Mouse (Mus musculus): ENCODE measurements around the gene Txnrd1.

Txnrd1 gene

GRCm38 (mm10) chr10:82817936-82818335 is 15.8 kb upstream of the Txnrd1 start:
- DNase-seq (ENCODE audit: low spot score) = no peak

DNA sequence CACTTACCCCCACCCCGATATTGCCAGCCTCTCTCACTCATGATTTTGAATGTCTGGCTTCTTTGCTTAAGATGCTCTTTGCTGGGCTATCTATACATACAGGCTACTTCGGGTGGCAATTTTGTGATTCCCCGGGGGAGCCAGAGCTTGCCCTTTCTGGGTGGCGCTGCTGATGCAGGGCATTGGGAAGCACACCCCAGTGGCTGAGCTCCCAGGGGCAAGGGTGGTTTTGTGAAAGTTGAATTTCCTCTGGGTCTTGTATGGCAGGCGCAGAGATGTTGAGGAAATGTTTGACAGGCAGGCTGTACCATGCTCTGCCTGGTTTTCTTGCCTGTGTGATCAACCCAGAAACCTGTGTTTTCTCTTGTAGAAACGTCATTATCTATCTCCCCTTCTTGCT is 15.1 kb upstream of the Txnrd1 start:
- no peak for DNase-seq (ENCODE audit: low spot score)

- DNase-seq (ENCODE audit: low spot score) = no peak
Measured at GRCm38 (mm10) chr10:82823108-82823778, 10.5 kb upstream of the Txnrd1 start.

- DNase-seq (ENCODE audit: low spot score) = no peak
Measured at GRCm38 (mm10) chr10:82823779-82824177, 10.0 kb upstream of the Txnrd1 start.

- peak; percentile 44 for DNase-seq (ENCODE audit: low spot score)
Measured at GRCm38 (mm10) chr10:82824541-82824940, 9.2 kb upstream of the Txnrd1 start.

- no peak for DNase-seq (ENCODE audit: low spot score)
Measured at GRCm38 (mm10) chr10:82826516-82826915, 7.2 kb upstream of the Txnrd1 start.

DNA sequence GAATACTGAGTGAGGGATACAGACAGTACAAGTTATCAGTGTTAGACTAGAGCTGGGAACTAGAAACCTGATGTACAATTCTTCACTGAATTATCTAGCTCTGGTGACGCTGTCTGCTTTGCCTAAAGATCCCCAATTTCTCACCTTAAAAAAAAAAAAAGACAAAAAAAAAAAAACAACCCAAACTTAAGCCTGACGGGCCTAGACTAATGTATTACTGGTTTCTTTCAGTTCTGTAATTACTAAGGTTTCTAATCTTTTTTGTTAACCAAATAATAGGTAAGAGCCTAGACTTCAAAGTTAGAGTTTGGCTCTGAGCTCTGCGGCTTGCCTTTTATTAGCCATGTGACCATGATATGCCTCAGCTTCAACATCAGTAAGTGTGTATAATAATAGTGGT is 2.1 kb downstream of the Txnrd1 start:
- DNase-seq (ENCODE audit: low spot score) = no peak

- DNase-seq (ENCODE audit: low spot score) = no peak
Measured at GRCm38 (mm10) chr10:82838390-82838789, 4.6 kb downstream of the Txnrd1 start.

- DNase-seq (ENCODE audit: low spot score) = no peak
Measured at GRCm38 (mm10) chr10:82844090-82844489, 10.3 kb downstream of the Txnrd1 start.

DNA sequence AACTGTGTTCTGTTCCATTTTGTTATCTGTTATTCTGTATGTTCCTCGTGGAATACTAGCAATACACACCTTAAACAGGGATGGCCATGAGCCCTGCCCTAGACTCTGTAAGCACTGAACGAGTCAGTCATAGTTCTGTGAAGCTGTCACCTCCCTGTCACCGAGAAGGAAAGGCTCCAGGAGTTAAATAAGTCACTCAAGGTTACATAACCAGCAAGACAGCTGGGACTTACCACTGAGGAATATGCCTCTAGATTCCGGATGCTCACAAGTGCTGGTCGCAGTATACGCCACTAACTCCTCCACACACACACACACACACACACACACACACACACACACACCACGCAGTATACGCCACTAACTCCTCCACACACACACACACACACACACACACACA is 11.0 kb downstream of the Txnrd1 start:
- DNase-seq (ENCODE audit: low spot score) = no peak

DNA sequence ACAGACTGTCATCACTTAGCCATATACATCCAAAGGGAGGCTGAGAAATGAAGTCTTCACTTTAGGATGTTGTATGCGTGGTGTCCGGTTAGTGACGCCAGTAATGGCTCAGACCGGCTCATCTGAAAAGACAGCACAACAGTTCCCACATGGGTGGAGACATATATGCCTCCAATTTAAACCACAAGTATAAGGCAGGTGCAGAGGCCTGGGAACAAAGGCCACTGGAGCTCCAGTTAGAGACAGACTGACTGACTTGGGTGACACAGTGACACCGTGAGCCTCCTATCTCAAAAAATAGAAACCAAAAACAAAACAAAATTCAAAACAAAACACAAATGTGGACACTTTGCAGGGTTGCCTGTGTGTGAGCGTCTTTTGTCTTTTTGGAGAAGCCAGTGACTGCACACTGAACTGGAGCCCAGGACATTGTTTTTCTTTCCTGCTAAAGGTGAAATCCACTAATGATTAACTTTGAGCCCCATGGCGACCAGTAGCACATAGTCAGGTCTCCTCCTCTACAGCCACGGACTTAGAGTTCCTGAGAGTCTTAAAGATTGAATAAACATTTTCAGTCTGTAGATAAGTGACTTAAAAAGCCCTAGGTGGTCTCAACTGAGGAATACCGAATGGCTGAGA is 14.2 kb downstream of the Txnrd1 start:
- DNase-seq (ENCODE audit: low spot score) = no peak

- DNase-seq (ENCODE audit: low spot score) = no peak
Measured at GRCm38 (mm10) chr10:82849686-82850353, 16.1 kb downstream of the Txnrd1 start.

GRCm38 (mm10) chr10:82850354-82850752 is 16.6 kb downstream of the Txnrd1 start:
- no peak for DNase-seq (ENCODE audit: low spot score)

GRCm38 (mm10) chr10:82851751-82852150 is 18.0 kb downstream of the Txnrd1 start:
- DNase-seq (ENCODE audit: low spot score) = peak; percentile 63

DNA sequence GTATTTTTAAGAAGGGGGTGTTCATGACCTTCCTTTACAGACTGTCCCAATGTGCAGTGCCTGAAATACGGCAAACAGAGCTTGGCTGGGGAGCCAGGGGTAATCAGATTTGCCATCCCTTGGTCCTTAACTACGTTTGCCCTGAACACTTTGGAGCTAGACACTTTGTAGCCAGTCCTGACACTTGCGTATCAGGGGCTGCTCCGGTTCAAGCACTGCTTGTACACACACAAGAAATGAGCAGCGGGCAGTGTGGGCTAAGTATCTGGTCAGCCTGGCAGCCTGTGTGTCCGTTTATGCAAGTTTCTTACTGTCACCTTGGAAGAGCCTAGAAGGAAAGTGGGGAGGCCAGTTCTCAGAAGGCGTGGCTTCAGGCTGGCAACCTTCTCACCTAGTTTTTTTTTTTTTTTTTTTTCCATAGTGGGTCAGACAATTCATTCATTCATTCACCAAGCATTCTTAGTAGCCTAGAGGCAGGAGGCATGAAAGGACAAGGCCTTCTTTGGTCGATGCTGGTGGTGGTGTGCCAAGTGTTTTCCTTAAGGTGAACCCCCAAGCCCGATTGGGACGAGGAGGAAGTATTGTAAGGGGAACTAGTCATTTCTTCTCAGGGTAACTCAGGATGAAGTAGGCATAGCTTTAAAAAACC is 24.4 kb downstream of the Txnrd1 start:
- DNase-seq (ENCODE audit: low spot score) = peak; percentile 32

GRCm38 (mm10) chr10:82858691-82859532 is 25.2 kb downstream of the Txnrd1 start:
- DNase-seq (ENCODE audit: low spot score) = peak; percentile 97

DNA sequence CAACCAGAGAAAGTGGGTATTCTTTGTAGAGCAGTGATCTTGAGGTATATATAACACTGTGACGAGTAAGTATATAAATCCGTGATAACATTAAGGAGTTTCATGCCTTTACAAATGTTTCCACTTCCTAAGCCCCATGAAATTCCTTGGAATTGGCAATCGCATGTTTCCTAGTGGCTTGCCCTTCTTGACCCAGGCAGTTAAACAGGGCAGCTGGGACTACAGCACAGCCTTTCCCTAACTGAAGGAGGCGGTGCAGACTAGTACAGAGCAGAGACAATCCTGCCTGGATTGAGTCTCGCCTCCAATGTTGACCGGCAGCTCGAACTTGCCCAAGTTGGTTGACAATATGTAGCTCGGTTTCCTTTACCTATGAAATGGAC is 25.8 kb downstream of the Txnrd1 start:
- peak; percentile 72 for DNase-seq (ENCODE audit: low spot score)

GRCm38 (mm10) chr10:82860181-82860928 is 26.6 kb downstream of the Txnrd1 start:
- peak; percentile 84 for DNase-seq (ENCODE audit: low spot score)

GRCm38 (mm10) chr10:82860929-82861315 is 27.2 kb downstream of the Txnrd1 start:
- no peak for DNase-seq (ENCODE audit: low spot score)

DNA sequence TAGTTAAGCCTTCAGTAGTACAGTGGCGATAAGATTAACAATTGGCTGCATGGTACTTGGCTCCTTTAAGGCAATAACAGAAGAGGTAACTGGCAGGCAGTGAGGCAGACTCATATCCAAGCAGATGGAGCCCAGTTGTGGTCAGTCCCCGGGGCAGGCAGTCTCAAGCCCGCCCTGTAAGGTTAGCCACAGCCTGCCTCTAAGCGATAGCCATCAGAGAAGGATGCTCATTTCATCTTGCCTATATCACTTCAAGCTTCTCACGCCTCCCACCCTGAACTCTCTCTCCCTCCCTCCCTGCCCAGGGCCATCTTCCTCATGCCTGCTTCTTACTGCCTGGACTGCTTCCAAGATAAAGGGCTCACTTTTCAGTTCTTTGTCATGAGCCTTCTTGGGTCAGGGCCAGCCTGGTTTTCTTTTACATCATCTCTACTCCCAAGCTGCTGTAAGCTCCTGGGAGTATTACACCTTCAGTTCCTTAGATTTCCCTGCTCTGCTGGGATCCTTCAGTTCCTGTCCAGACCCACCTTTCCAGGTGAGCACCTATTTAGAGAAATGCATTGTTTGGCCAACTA is 29.4 kb downstream of the Txnrd1 start:
- peak; percentile 83 for DNase-seq (ENCODE audit: low spot score)

DNA sequence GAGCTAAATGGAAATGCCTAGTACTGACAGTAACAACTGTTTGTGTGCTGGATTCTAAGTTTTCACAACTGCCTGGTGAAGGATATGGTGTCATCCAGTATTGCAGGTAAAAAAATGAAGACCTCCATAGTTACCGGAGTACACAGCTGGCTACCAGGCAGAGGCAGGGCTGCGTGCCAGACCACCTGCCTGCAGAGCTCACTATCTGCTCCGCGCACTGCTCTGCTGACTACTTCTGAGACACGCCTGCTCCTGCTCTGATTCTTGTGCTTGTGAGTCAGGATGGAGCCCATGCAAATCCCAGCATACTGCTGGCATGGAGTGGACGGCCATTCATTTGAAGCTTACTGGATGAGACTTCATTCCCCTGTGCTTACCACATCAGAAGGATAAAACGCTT is 30.1 kb downstream of the Txnrd1 start:
- DNase-seq (ENCODE audit: low spot score) = peak; percentile 65
